ENCODE assay signal across 9 mouse cellular contexts in genomic region chr3:59401856-59402255, GRCm38 (mm10). TPM values are rescaled to one million over a fixed set of nuclear protein-coding genes. Genes with fewer than 3 reads are reported as not detected.
DNase-seq lines count a peak whose midpoint lies in the region; ATAC-seq lines count a peak whose summit lies in the region.
"Had no signal": no experiment of that assay in that cellular context is flagged by ENCODE, and none has a peak within 500 bp of the region (broad histone marks: within the 10 kb centered on the region; RNA-seq: fewer than 3 reads in every experiment).

No protein-coding gene starts in this region.

- no peak overlapping the region for H3K27ac ChIP-seq in midbrain, embryonic 16.5 days (ENCODE audit: low read length)
- H3K27ac ChIP-seq in midbrain, embryonic 13.5 days = no peak overlapping the region
- H3K27ac ChIP-seq in intestine, embryonic 16.5 days (ENCODE audit: low read length) = no peak overlapping the region
- H3K27ac ChIP-seq: neural tube, embryonic 13.5 days had no signal

- 72% methylated on average over 5 of the region's 5 CpGs for WGBS in midbrain, embryonic 16.5 days
- 83% methylated on average over 5 of the region's 5 CpGs for WGBS in midbrain, embryonic 13.5 days
- 69% methylated on average over 5 of the region's 5 CpGs for WGBS in intestine, embryonic 16.5 days

- no peaks in the 10 kb centered on the region for H3K9me3 ChIP-seq in midbrain, embryonic 16.5 days (replicated peaks; ENCODE audit: control insufficient read depth, low read length, poor library complexity, severe bottlenecking)
- H3K9me3 ChIP-seq in midbrain, embryonic 13.5 days = no peaks in the 10 kb centered on the region
- H3K9me3 ChIP-seq in intestine, embryonic 16.5 days (ENCODE audit: control insufficient read depth, low read length) = no peaks in the 10 kb centered on the region
- H3K9me3 ChIP-seq: neural tube, embryonic 13.5 days had no signal

- no peak overlapping the region for H3K9ac ChIP-seq in midbrain, embryonic 16.5 days (ENCODE audit: low read depth, low read length)
- no peak overlapping the region for H3K9ac ChIP-seq in midbrain, embryonic 13.5 days (replicated peaks)
- H3K9ac ChIP-seq in intestine, embryonic 16.5 days (ENCODE audit: low read depth, low read length) = no peak overlapping the region
- H3K9ac ChIP-seq: neural tube, embryonic 13.5 days had no signal

- H3K27me3 ChIP-seq in midbrain, embryonic 16.5 days (ENCODE audit: control insufficient read depth, insufficient read depth, low read depth, low read length) = no peaks in the 10 kb centered on the region
- no peaks in the 10 kb centered on the region for H3K27me3 ChIP-seq in midbrain, embryonic 13.5 days
- no peaks in the 10 kb centered on the region for H3K27me3 ChIP-seq in intestine, embryonic 16.5 days (replicated peaks; ENCODE audit: control insufficient read depth, insufficient read depth, low read length)
- H3K27me3 ChIP-seq: neural tube, embryonic 13.5 days had no signal

- H3K4me2 ChIP-seq in midbrain, embryonic 16.5 days (ENCODE audit: low read length) = no peak overlapping the region
- no peak overlapping the region for H3K4me2 ChIP-seq in midbrain, embryonic 13.5 days (replicated peaks)
- H3K4me2 ChIP-seq in intestine, embryonic 16.5 days (ENCODE audit: low read depth, low read length) = no peak overlapping the region
- H3K4me2 ChIP-seq: neural tube, embryonic 13.5 days had no signal

- intact Hi-C loops in left cerebral cortex, postnatal 36 days (cut with DNase I) = no loop called here

- DNase-seq in cerebellum, postnatal 25 days = peak; percentile 67 to 73
- DNase-seq in lung, postnatal 4 days = peak; percentile 45 to 78
- no peak for DNase-seq in left cerebral cortex, postnatal 36 days (ENCODE audit: low spot score in 2 of 2)
- DNase-seq in thymus, postnatal 36 days = no peak
- DNase-seq in right cerebral cortex, postnatal 36 days (ENCODE audit: low spot score in 2 of 2) = no peak

- peak; percentile 58; the same call in 1 of the 2 replicates for ATAC-seq in midbrain, embryonic 16.5 days
- no peak for ATAC-seq in midbrain, embryonic 13.5 days
- peak; percentile 65 for ATAC-seq in intestine, embryonic 16.5 days

- no peaks in the 10 kb centered on the region for H3K36me3 ChIP-seq in midbrain, embryonic 16.5 days (ENCODE audit: control insufficient read depth, insufficient read depth, low read length)
- H3K36me3 ChIP-seq in midbrain, embryonic 13.5 days = no peaks in the 10 kb centered on the region
- no peaks in the 10 kb centered on the region for H3K36me3 ChIP-seq in intestine, embryonic 16.5 days (ENCODE audit: control insufficient read depth, insufficient read depth, low read length)
- H3K36me3 ChIP-seq: neural tube, embryonic 13.5 days had no signal

- no peaks in the 10 kb centered on the region for H3K4me1 ChIP-seq in midbrain, embryonic 16.5 days (ENCODE audit: control insufficient read depth, insufficient read depth, low read length)
- H3K4me1 ChIP-seq in midbrain, embryonic 13.5 days (replicated peaks) = no peaks in the 10 kb centered on the region
- H3K4me1 ChIP-seq in intestine, embryonic 16.5 days (ENCODE audit: control insufficient read depth, insufficient read depth, low read length) = no peaks in the 10 kb centered on the region
- H3K4me1 ChIP-seq: neural tube, embryonic 13.5 days had no signal

- no peak overlapping the region for H3K4me3 ChIP-seq in midbrain, embryonic 16.5 days (ENCODE audit: low read depth, low read length)
- H3K4me3 ChIP-seq in midbrain, embryonic 13.5 days (replicated peaks) = no peak overlapping the region
- H3K4me3 ChIP-seq in intestine, embryonic 16.5 days (ENCODE audit: low read length) = no peak overlapping the region
- H3K4me3 ChIP-seq: neural tube, embryonic 13.5 days had no signal

RNA-seq across cellular contexts. Expression of gene Igsf10, which starts 57.7 kb away (rescaled TPM):
- polyA plus RNA-seq in midbrain, embryonic 16.5 days (2015; fragmentation: Nextera tagmentation; extraction: Ambion mirVana) = 2.9 and 3.1 TPM in 2 replicates
- polyA plus RNA-seq in midbrain, embryonic 13.5 days (2015; fragmentation: Nextera tagmentation; extraction: Ambion mirVana) = 2.1 and 2.5 TPM in 2 replicates
- 4.9 and 5.3 TPM in 2 replicates for polyA plus RNA-seq in intestine, embryonic 16.5 days (2015; fragmentation: Nextera tagmentation; extraction: Ambion mirVana)
- 1 to 10 TPM; 1.6 to 2.1 TPM for total RNA-seq in left cerebral cortex, postnatal 36 days (2021)

Comparison
In these comparisons a context has a peak if more than half of its experiments do, and no peak if none do; other contexts are left out.
1. DNase-seq: peak in cerebellum, postnatal 25 days (2 of 2) and lung, postnatal 4 days (2 of 2); none in left cerebral cortex, postnatal 36 days (0 of 2), thymus, postnatal 36 days (0 of 2) and right cerebral cortex, postnatal 36 days (0 of 2).